Mouse (Mus musculus): ENCODE results near the gene Gas7. TPM values are rescaled to one million over a fixed set of nuclear protein-coding genes. Genes with fewer than 3 reads are reported as not detected.

The Gas7 gene
- polyA plus RNA-seq, 1 experiment from 2014 or later, result 15.7 TPM

DNA sequence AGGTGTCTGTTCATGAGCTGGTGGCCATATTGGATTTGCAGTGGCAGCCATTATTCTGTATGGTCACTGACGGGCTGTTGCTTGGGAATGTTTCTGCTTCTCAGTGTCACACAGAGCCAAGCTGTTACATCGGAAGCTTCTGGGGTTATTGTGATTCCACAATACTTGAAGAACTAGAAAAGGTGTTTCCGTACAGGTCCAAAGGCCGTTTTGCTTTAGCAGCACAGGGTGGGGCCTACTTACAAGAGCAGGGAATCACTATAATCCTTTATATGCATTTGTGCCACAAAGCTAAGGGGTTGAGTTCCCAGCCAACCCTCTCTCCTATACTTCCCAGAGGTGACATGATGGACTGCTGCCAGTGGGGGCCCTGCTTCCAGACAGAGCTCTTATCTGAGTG, 127.3 kb downstream of the Gas7 start:
- Histone ChIP-seq H3K27me3 (ENCODE audit: control insufficient read depth, insufficient read depth, low read length) (no peaks in the 10 kb centered on the region), H3K4me1 (ENCODE audit: control insufficient read depth, insufficient read depth, low read length) (no peaks in the 10 kb centered on the region), H3K27ac (replicated peaks; ENCODE audit: low read depth, low read length) (no peak overlapping the region), H3K4me3 (replicated peaks; ENCODE audit: low read depth, low read length) (no peak overlapping the region), H3K4me2 (ENCODE audit: low read length) (no peak overlapping the region), H3K36me3 (ENCODE audit: control insufficient read depth, insufficient read depth, low read length) (no peaks in the 10 kb centered on the region), H3K9ac (replicated peaks; ENCODE audit: low read length) (no peak overlapping the region), H3K9me3 (ENCODE audit: control insufficient read depth, low read length) (no peaks in the 10 kb centered on the region)
- WGBS, result 92% methylated on average over 4 of the region's 4 CpGs
- DNase-seq, result no peak
- ATAC-seq (ENCODE audit: low FRiP score, low TSS enrichment), result no peak

DNA sequence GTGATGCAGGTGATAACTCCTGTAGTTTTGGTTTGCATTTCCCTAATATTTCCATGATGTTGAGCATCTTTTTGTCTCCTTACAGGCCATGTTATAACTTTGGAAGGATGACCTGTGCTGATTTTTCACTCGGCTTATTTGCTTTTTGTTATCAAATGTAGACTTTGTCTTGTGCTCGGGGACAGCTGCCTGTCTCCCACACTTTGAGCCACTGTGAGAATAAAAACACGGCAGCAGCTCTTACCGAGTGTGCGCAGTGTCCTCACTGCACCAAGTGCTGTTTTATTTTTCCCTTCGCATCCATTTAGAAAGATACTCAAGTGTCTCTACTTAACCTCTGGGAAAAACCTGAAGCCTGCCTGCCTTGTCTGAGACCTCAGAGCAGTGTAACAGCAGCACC, 129.8 kb downstream of the Gas7 start:
- ATAC-seq (ENCODE audit: low FRiP score, low TSS enrichment) (no peak), DNase-seq (no peak)
- Histone ChIP-seq H3K9me3 (ENCODE audit: control insufficient read depth, low read length) (no peaks in the 10 kb centered on the region), H3K36me3 (ENCODE audit: control insufficient read depth, insufficient read depth, low read length) (no peaks in the 10 kb centered on the region), H3K27ac (replicated peaks; ENCODE audit: low read depth, low read length) (no peak overlapping the region), H3K4me1 (ENCODE audit: control insufficient read depth, insufficient read depth, low read length) (peaks cover 3% of the 10 kb centered on the region), H3K27me3 (ENCODE audit: control insufficient read depth, insufficient read depth, low read length) (no peaks in the 10 kb centered on the region), H3K9ac (replicated peaks; ENCODE audit: low read length) (no peak overlapping the region), H3K4me2 (ENCODE audit: low read length) (no peak overlapping the region), H3K4me3 (replicated peaks; ENCODE audit: low read depth, low read length) (no peak overlapping the region)
- 92% methylated on average over 6 of the region's 6 CpGs for WGBS

DNA sequence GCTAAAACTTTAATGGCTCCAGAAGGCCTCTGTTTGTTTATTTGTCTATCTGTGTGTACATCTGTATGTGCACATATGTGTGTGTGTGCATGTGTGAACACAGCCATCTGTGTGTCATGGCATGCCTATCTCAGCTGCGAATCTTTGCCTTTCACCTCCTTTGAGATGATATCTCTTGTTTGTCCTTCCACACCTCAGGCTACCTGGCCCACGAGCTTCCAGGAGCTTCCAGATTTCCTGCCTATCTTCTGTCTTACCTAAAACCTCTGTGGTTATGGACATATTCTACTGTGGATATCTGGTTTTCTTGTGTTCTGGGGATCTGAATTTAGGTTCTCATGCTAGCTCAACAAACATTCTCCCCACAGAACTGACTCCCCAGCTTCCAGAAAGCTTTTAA, 130.4 kb downstream of the Gas7 start:
- H3K27me3 ChIP-seq (ENCODE audit: control insufficient read depth, insufficient read depth, low read length), result no peaks in the 10 kb centered on the region
- H3K4me2 ChIP-seq (ENCODE audit: low read length), result no peak overlapping the region
- no peak overlapping the region for H3K9ac ChIP-seq (replicated peaks; ENCODE audit: low read length)
- H3K9me3 ChIP-seq (ENCODE audit: control insufficient read depth, low read length), result no peaks in the 10 kb centered on the region
- ATAC-seq (ENCODE audit: low FRiP score, low TSS enrichment), result no peak
- 88% methylated on average over 2 of the region's 2 CpGs for WGBS
- no peak for DNase-seq
- no peak overlapping the region for H3K27ac ChIP-seq (replicated peaks; ENCODE audit: low read depth, low read length)
- no peaks in the 10 kb centered on the region for H3K36me3 ChIP-seq (ENCODE audit: control insufficient read depth, insufficient read depth, low read length)
- H3K4me3 ChIP-seq (replicated peaks; ENCODE audit: low read depth, low read length), result no peak overlapping the region
- H3K4me1 ChIP-seq (ENCODE audit: control insufficient read depth, insufficient read depth, low read length), result peaks cover 3% of the 10 kb centered on the region

- DNase-seq, result no peak
- no peak overlapping the region for H3K27ac ChIP-seq (replicated peaks; ENCODE audit: low read depth, low read length)
- 55% methylated on average over 3 of the region's 3 CpGs for WGBS
Observed at GRCm38 (mm10) chr11:67586231-67586994, 131.2 kb downstream of the Gas7 start.

DNA sequence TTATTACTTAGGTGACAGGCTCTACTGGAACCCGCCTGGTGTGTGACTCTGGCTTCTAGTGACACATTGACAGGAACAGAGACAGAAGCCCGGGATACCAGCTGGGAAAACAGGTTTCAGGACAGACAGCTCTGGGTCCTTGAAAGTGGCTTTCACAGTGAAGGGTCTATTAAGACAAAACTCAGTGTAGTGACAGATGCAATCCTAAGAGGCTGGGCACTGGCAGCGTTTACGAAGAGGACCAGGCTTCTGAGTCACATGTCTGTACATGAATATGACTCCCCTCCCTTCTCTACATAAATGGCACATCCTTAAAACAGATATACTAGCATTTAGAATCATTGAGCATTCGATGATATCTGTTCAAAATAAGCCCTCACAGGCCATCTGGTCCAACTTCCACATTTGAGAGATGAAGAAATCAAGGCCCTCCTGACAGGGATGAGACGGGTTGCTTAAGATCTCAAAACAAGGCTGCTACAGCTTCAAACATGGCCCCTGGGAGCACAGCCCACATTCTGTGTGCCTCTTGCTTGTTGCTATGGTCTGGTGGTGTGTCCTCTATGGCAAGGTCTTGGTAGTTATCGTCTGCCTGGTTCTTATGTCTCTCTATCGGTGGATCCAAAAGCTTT, 133.1 kb downstream of the Gas7 start:
- H3K36me3 ChIP-seq (ENCODE audit: control insufficient read depth, insufficient read depth, low read length), result no peaks in the 10 kb centered on the region
- ATAC-seq (ENCODE audit: low FRiP score, low TSS enrichment) (no peak), DNase-seq (no peak)
- H3K4me2 ChIP-seq (ENCODE audit: low read length), result no peak overlapping the region
- H3K9me3 ChIP-seq (ENCODE audit: control insufficient read depth, low read length), result no peaks in the 10 kb centered on the region
- no peak overlapping the region for H3K4me3 ChIP-seq (replicated peaks; ENCODE audit: low read depth, low read length)
- H3K27ac ChIP-seq (replicated peaks; ENCODE audit: low read depth, low read length), result no peak overlapping the region
- H3K27me3 ChIP-seq (ENCODE audit: control insufficient read depth, insufficient read depth, low read length), result no peaks in the 10 kb centered on the region
- WGBS, result 76% methylated on average over 8 of the region's 8 CpGs
- H3K4me1 ChIP-seq (ENCODE audit: control insufficient read depth, insufficient read depth, low read length), result peaks cover 3% of the 10 kb centered on the region
- H3K9ac ChIP-seq (replicated peaks; ENCODE audit: low read length), result no peak overlapping the region

More at GRCm38 (mm10) chr11:67586231-67586994, 131.2 kb downstream of the Gas7 start:
- Histone ChIP-seq H3K27me3 (ENCODE audit: control insufficient read depth, insufficient read depth, low read length) (no peaks in the 10 kb centered on the region), H3K9ac (replicated peaks; ENCODE audit: low read length) (no peak overlapping the region), H3K9me3 (ENCODE audit: control insufficient read depth, low read length) (no peaks in the 10 kb centered on the region), H3K4me2 (ENCODE audit: low read length) (no peak overlapping the region), H3K4me3 (replicated peaks; ENCODE audit: low read depth, low read length) (no peak overlapping the region), H3K4me1 (ENCODE audit: control insufficient read depth, insufficient read depth, low read length) (peaks cover 3% of the 10 kb centered on the region), H3K36me3 (ENCODE audit: control insufficient read depth, insufficient read depth, low read length) (no peaks in the 10 kb centered on the region)
- ATAC-seq (ENCODE audit: low FRiP score, low TSS enrichment), result no peak

DNA sequence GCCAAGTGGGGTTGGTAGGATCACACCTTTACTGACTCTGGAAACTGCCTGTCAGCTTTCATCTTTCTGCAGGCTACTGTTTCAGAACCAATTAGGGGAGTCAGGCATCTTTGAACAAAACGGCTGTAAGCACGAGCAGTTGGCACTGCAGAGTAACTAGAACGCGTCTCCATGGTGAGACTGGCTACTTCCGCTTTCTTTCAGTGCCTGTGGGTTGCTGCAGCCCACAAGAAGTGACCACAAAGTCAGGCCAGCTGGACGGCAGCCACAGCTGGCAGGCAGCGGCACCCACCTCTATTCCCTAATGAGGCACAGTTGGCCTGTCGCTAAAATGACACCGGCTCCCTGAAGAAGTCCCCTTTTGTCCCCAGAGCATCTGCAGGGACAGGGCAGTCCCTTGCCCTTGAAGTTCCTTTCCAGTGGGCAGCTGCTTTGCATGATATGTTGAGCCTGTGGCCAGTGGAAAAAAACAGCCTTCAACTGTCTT, 133.6 kb downstream of the Gas7 start:
- Histone ChIP-seq H3K9ac (replicated peaks; ENCODE audit: low read length) (no peak overlapping the region), H3K4me1 (ENCODE audit: control insufficient read depth, insufficient read depth, low read length) (peaks cover 3% of the 10 kb centered on the region), H3K9me3 (ENCODE audit: control insufficient read depth, low read length) (no peaks in the 10 kb centered on the region), H3K4me3 (replicated peaks; ENCODE audit: low read depth, low read length) (no peak overlapping the region), H3K36me3 (ENCODE audit: control insufficient read depth, insufficient read depth, low read length) (no peaks in the 10 kb centered on the region), H3K27ac (replicated peaks; ENCODE audit: low read depth, low read length) (no peak overlapping the region), H3K4me2 (ENCODE audit: low read length) (no peak overlapping the region), H3K27me3 (ENCODE audit: control insufficient read depth, insufficient read depth, low read length) (no peaks in the 10 kb centered on the region)
- WGBS, result 63% methylated on average over 9 of the region's 9 CpGs
- no peak for ATAC-seq (ENCODE audit: low FRiP score, low TSS enrichment)
- DNase-seq, result peak; percentile 55

- DNase-seq (peak; percentile 79), ATAC-seq (ENCODE audit: low FRiP score, low TSS enrichment) (no peak; the same call in 1 of the 2 replicates)
- no peak overlapping the region for H3K4me2 ChIP-seq (ENCODE audit: low read length)
- no peak overlapping the region for H3K4me3 ChIP-seq (replicated peaks; ENCODE audit: low read depth, low read length)
- peaks cover 4% of the 10 kb centered on the region; the same call in 1 of the 2 replicates for H3K4me1 ChIP-seq (ENCODE audit: control insufficient read depth, insufficient read depth, low read length)
- no peak overlapping the region for H3K9ac ChIP-seq (replicated peaks; ENCODE audit: low read length)
- H3K27ac ChIP-seq (replicated peaks; ENCODE audit: low read depth, low read length), result no peak overlapping the region
- 47% methylated on average over 6 of the region's 6 CpGs for WGBS
- no peaks in the 10 kb centered on the region for H3K36me3 ChIP-seq (ENCODE audit: control insufficient read depth, insufficient read depth, low read length)
- no peaks in the 10 kb centered on the region for H3K27me3 ChIP-seq (ENCODE audit: control insufficient read depth, insufficient read depth, low read length)
- H3K9me3 ChIP-seq (ENCODE audit: control insufficient read depth, low read length), result no peaks in the 10 kb centered on the region
Observed at GRCm38 (mm10) chr11:67596233-67596632, 141.0 kb downstream of the Gas7 start.

DNA sequence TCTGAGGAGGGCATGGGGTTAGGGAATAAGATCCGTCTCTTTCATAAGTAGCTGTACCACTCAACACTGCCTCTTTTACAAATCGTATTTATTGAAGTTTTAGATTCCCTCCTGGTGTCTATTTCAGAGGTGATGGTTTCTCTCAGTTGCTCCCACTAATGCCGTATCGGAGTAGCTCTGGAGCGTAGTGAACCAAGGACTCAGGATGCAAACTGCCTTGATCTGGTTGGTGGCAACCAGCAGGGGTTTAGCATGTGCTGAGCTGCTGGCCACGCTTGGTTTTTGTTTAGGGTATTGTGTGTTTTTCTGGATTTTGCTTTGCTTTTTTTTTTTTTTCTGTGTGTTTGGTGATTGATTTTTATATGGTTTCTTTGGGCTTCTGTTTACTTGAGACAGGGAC, 141.6 kb downstream of the Gas7 start:
- Histone ChIP-seq H3K9ac (replicated peaks; ENCODE audit: low read length) (no peak overlapping the region), H3K27me3 (ENCODE audit: control insufficient read depth, insufficient read depth, low read length) (no peaks in the 10 kb centered on the region), H3K9me3 (ENCODE audit: control insufficient read depth, low read length) (no peaks in the 10 kb centered on the region), H3K4me3 (replicated peaks; ENCODE audit: low read depth, low read length) (no peak overlapping the region), H3K36me3 (ENCODE audit: control insufficient read depth, insufficient read depth, low read length) (no peaks in the 10 kb centered on the region), H3K4me2 (ENCODE audit: low read length) (no peak overlapping the region), H3K27ac (replicated peaks; ENCODE audit: low read depth, low read length) (no peak overlapping the region), H3K4me1 (ENCODE audit: control insufficient read depth, insufficient read depth, low read length) (peaks cover 4% of the 10 kb centered on the region; the same call in 1 of the 2 replicates)
- 82% methylated on average over 6 of the region's 6 CpGs for WGBS
- no peak for DNase-seq
- no peak for ATAC-seq (ENCODE audit: low FRiP score, low TSS enrichment)

DNA sequence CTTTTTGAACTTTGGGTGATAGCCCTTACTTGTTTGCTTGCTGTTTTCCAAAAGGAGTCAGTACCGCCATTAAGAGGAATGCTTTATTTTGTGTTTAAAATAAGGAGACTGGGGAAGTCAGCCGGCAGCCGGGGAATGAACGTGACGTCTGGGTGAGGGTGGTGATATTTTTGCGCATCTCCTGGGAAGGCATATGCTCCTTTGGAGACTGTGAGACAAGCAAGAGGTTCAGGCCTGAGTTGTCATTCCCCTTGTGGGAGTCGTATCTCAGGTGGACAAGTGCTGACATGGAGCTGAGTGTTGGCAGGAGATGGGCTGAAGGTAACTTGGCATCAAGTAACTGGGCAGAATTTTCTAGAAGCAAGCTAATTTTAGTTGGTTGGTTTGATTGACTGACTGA, 142.2 kb downstream of the Gas7 start:
- ATAC-seq (ENCODE audit: low FRiP score, low TSS enrichment) (no peak), DNase-seq (no peak)
- H3K27me3 ChIP-seq (ENCODE audit: control insufficient read depth, insufficient read depth, low read length), result no peaks in the 10 kb centered on the region
- H3K4me3 ChIP-seq (replicated peaks; ENCODE audit: low read depth, low read length), result no peak overlapping the region
- WGBS, result 93% methylated on average over 7 of the region's 7 CpGs
- H3K36me3 ChIP-seq (ENCODE audit: control insufficient read depth, insufficient read depth, low read length), result no peaks in the 10 kb centered on the region
- no peak overlapping the region for H3K27ac ChIP-seq (replicated peaks; ENCODE audit: low read depth, low read length)
- H3K9ac ChIP-seq (replicated peaks; ENCODE audit: low read length), result no peak overlapping the region
- no peak overlapping the region for H3K4me2 ChIP-seq (ENCODE audit: low read length)
- H3K4me1 ChIP-seq (ENCODE audit: control insufficient read depth, insufficient read depth, low read length), result peaks cover 4% of the 10 kb centered on the region
- no peaks in the 10 kb centered on the region for H3K9me3 ChIP-seq (ENCODE audit: control insufficient read depth, low read length)

All from midbrain, embryonic 14.5 days (tissue).